Mouse (Mus musculus): ENCODE data around the gene Bri3. TPM values are rescaled to one million over a fixed set of nuclear protein-coding genes. Genes with fewer than 3 reads are reported as not detected.

Gene Bri3
- polyA plus RNA-seq, 1 experiment from 2014 or later, result 93.6 TPM

- no peak overlapping the region for H3K4me3 ChIP-seq (replicated peaks; ENCODE audit: low read length)
- H3K9me3 ChIP-seq (replicated peaks; ENCODE audit: control insufficient read depth, low read length), result no peaks in the 10 kb centered on the region
- peaks cover 21% of the 10 kb centered on the region for H3K4me1 ChIP-seq (ENCODE audit: control insufficient read depth, insufficient read depth, low read length)
- no peak for ATAC-seq (ENCODE audit: insufficient read depth, low FRiP score)
- no peaks in the 10 kb centered on the region for H3K36me3 ChIP-seq (ENCODE audit: control insufficient read depth, insufficient read depth, low read length)
- no peaks in the 10 kb centered on the region for H3K27me3 ChIP-seq (ENCODE audit: control insufficient read depth, insufficient read depth, low read length)
- no peak overlapping the region for H3K9ac ChIP-seq (ENCODE audit: low read length)
- 35% methylated on average over 11 of the region's 11 CpGs for WGBS
- H3K27ac ChIP-seq (ENCODE audit: low read length), result no peak overlapping the region
- H3K4me2 ChIP-seq (ENCODE audit: low read depth, low read length), result no peak overlapping the region
These were observed 18.0 kb upstream of the Bri3 start for GRCm38 (mm10) chr5:144226220-144226619.

- no peak for ATAC-seq (ENCODE audit: insufficient read depth, low FRiP score)
These were observed 14.0 kb upstream of the Bri3 start for GRCm38 (mm10) chr5:144230216-144230615.

GRCm38 (mm10) chr5:144231410-144231809, 12.8 kb upstream of the Bri3 start:
- H3K9me3 ChIP-seq (replicated peaks; ENCODE audit: control insufficient read depth, low read length), result 0 out of 2 replicates have a peak, but pooled peaks cover 3% of the 10 kb centered on the region
- H3K27me3 ChIP-seq (ENCODE audit: control insufficient read depth, insufficient read depth, low read length), result no peaks in the 10 kb centered on the region
- H3K4me1 ChIP-seq (ENCODE audit: control insufficient read depth, insufficient read depth, low read length), result no peaks in the 10 kb centered on the region
- 64% methylated on average over 1 of the region's 1 CpGs for WGBS
- ATAC-seq (ENCODE audit: insufficient read depth, low FRiP score), result no peak
- H3K27ac ChIP-seq (ENCODE audit: low read length), result no peak overlapping the region
- H3K9ac ChIP-seq (ENCODE audit: low read length), result no peak overlapping the region
- H3K36me3 ChIP-seq (ENCODE audit: control insufficient read depth, insufficient read depth, low read length), result no peaks in the 10 kb centered on the region
- no peak overlapping the region for H3K4me2 ChIP-seq (ENCODE audit: low read depth, low read length)
- no peak overlapping the region for H3K4me3 ChIP-seq (replicated peaks; ENCODE audit: low read length)

More at GRCm38 (mm10) chr5:144230216-144230615, 14.0 kb upstream of the Bri3 start:
- no peak overlapping the region for H3K27ac ChIP-seq (ENCODE audit: low read length)
- no peaks in the 10 kb centered on the region for H3K4me1 ChIP-seq (ENCODE audit: control insufficient read depth, insufficient read depth, low read length)
- no peak overlapping the region for H3K4me2 ChIP-seq (ENCODE audit: low read depth, low read length)
- H3K36me3 ChIP-seq (ENCODE audit: control insufficient read depth, insufficient read depth, low read length), result no peaks in the 10 kb centered on the region
- H3K27me3 ChIP-seq (ENCODE audit: control insufficient read depth, insufficient read depth, low read length), result no peaks in the 10 kb centered on the region
- WGBS, result 83% methylated on average over 7 of the region's 7 CpGs
- H3K4me3 ChIP-seq (replicated peaks; ENCODE audit: low read length), result no peak overlapping the region
- no peak overlapping the region for H3K9ac ChIP-seq (ENCODE audit: low read length)
- 0 out of 2 replicates have a peak, but pooled peaks cover 3% of the 10 kb centered on the region for H3K9me3 ChIP-seq (replicated peaks; ENCODE audit: control insufficient read depth, low read length)

GRCm38 (mm10) chr5:144232531-144232930, 11.7 kb upstream of the Bri3 start:
- 83% methylated on average over 5 of the region's 5 CpGs for WGBS
- Histone ChIP-seq H3K27ac (ENCODE audit: low read length) (no peak overlapping the region), H3K36me3 (ENCODE audit: control insufficient read depth, insufficient read depth, low read length) (no peaks in the 10 kb centered on the region), H3K9ac (ENCODE audit: low read length) (no peak overlapping the region), H3K4me3 (replicated peaks; ENCODE audit: low read length) (no peak overlapping the region), H3K4me1 (ENCODE audit: control insufficient read depth, insufficient read depth, low read length) (no peaks in the 10 kb centered on the region), H3K27me3 (ENCODE audit: control insufficient read depth, insufficient read depth, low read length) (no peaks in the 10 kb centered on the region), H3K9me3 (replicated peaks; ENCODE audit: control insufficient read depth, low read length) (0 out of 2 replicates have a peak, but pooled peaks cover 3% of the 10 kb centered on the region), H3K4me2 (ENCODE audit: low read depth, low read length) (no peak overlapping the region)
- ATAC-seq (ENCODE audit: insufficient read depth, low FRiP score), result no peak

GRCm38 (mm10) chr5:144234222-144234621, 10.0 kb upstream of the Bri3 start:
- 70% methylated on average over 6 of the region's 6 CpGs for WGBS
- Histone ChIP-seq H3K4me1 (ENCODE audit: control insufficient read depth, insufficient read depth, low read length) (no peaks in the 10 kb centered on the region), H3K36me3 (ENCODE audit: control insufficient read depth, insufficient read depth, low read length) (no peaks in the 10 kb centered on the region), H3K4me3 (replicated peaks; ENCODE audit: low read length) (no peak overlapping the region), H3K9me3 (replicated peaks; ENCODE audit: control insufficient read depth, low read length) (0 out of 2 replicates have a peak, but pooled peaks cover 3% of the 10 kb centered on the region), H3K27ac (ENCODE audit: low read length) (no peak overlapping the region), H3K9ac (ENCODE audit: low read length) (no peak overlapping the region), H3K4me2 (ENCODE audit: low read depth, low read length) (no peak overlapping the region), H3K27me3 (ENCODE audit: control insufficient read depth, insufficient read depth, low read length) (no peaks in the 10 kb centered on the region)
- ATAC-seq (ENCODE audit: insufficient read depth, low FRiP score), result no peak

GRCm38 (mm10) chr5:144234714-144235113, 9.5 kb upstream of the Bri3 start:
- no peaks in the 10 kb centered on the region for H3K4me1 ChIP-seq (ENCODE audit: control insufficient read depth, insufficient read depth, low read length)
- no peak overlapping the region for H3K27ac ChIP-seq (ENCODE audit: low read length)
- no peak overlapping the region for H3K4me2 ChIP-seq (ENCODE audit: low read depth, low read length)
- H3K27me3 ChIP-seq (ENCODE audit: control insufficient read depth, insufficient read depth, low read length), result no peaks in the 10 kb centered on the region
- ATAC-seq (ENCODE audit: insufficient read depth, low FRiP score), result no peak
- 79% methylated on average over 7 of the region's 7 CpGs for WGBS
- H3K4me3 ChIP-seq (replicated peaks; ENCODE audit: low read length), result no peak overlapping the region
- no peak overlapping the region for H3K9ac ChIP-seq (ENCODE audit: low read length)
- H3K36me3 ChIP-seq (ENCODE audit: control insufficient read depth, insufficient read depth, low read length), result no peaks in the 10 kb centered on the region
- H3K9me3 ChIP-seq (replicated peaks; ENCODE audit: control insufficient read depth, low read length), result 0 out of 2 replicates have a peak, but pooled peaks cover 3% of the 10 kb centered on the region

- ATAC-seq (ENCODE audit: insufficient read depth, low FRiP score), result no peak
- no peak overlapping the region for H3K27ac ChIP-seq (ENCODE audit: low read length)
- H3K27me3 ChIP-seq (ENCODE audit: control insufficient read depth, insufficient read depth, low read length), result no peaks in the 10 kb centered on the region
- no peak overlapping the region for H3K9ac ChIP-seq (ENCODE audit: low read length)
- H3K9me3 ChIP-seq (replicated peaks; ENCODE audit: control insufficient read depth, low read length), result 0 out of 2 replicates have a peak, but pooled peaks cover 3% of the 10 kb centered on the region
- 84% methylated on average over 1 of the region's 1 CpGs for WGBS
- H3K36me3 ChIP-seq (ENCODE audit: control insufficient read depth, insufficient read depth, low read length), result no peaks in the 10 kb centered on the region
- no peak overlapping the region for H3K4me3 ChIP-seq (replicated peaks; ENCODE audit: low read length)
- H3K4me1 ChIP-seq (ENCODE audit: control insufficient read depth, insufficient read depth, low read length), result no peaks in the 10 kb centered on the region
- H3K4me2 ChIP-seq (ENCODE audit: low read depth, low read length), result no peak overlapping the region
These were observed 5.3 kb upstream of the Bri3 start for GRCm38 (mm10) chr5:144238969-144239368.

- no peak overlapping the region for H3K9ac ChIP-seq (ENCODE audit: low read length)
- no peak overlapping the region for H3K27ac ChIP-seq (ENCODE audit: low read length)
- H3K4me2 ChIP-seq (ENCODE audit: low read depth, low read length), result no peak overlapping the region
- no peak for ATAC-seq (ENCODE audit: insufficient read depth, low FRiP score)
- no peak overlapping the region for H3K4me3 ChIP-seq (replicated peaks; ENCODE audit: low read length)
- no peaks in the 10 kb centered on the region for H3K36me3 ChIP-seq (ENCODE audit: control insufficient read depth, insufficient read depth, low read length)
- no peaks in the 10 kb centered on the region for H3K9me3 ChIP-seq (replicated peaks; ENCODE audit: control insufficient read depth, low read length)
- peaks cover 8% of the 10 kb centered on the region; the same call in 1 of the 2 replicates for H3K4me1 ChIP-seq (ENCODE audit: control insufficient read depth, insufficient read depth, low read length)
- H3K27me3 ChIP-seq (ENCODE audit: control insufficient read depth, insufficient read depth, low read length), result no peaks in the 10 kb centered on the region
- WGBS, result 77% methylated on average over 2 of the region's 2 CpGs
These were observed 1.4 kb downstream of the Bri3 start for GRCm38 (mm10) chr5:144245592-144245991.

GRCm38 (mm10) chr5:144246669-144247068, 2.4 kb downstream of the Bri3 start:
- Histone ChIP-seq H3K4me1 (ENCODE audit: control insufficient read depth, insufficient read depth, low read length) (peaks cover 8% of the 10 kb centered on the region; the same call in 1 of the 2 replicates), H3K4me3 (replicated peaks; ENCODE audit: low read length) (no peak overlapping the region), H3K36me3 (ENCODE audit: control insufficient read depth, insufficient read depth, low read length) (no peaks in the 10 kb centered on the region), H3K9ac (ENCODE audit: low read length) (no peak overlapping the region), H3K9me3 (replicated peaks; ENCODE audit: control insufficient read depth, low read length) (no peaks in the 10 kb centered on the region), H3K4me2 (ENCODE audit: low read depth, low read length) (peak overlapping the region; percentile 16), H3K27me3 (ENCODE audit: control insufficient read depth, insufficient read depth, low read length) (no peaks in the 10 kb centered on the region), H3K27ac (ENCODE audit: low read length) (peak overlapping the region; percentile 77)
- no peak for ATAC-seq (ENCODE audit: insufficient read depth, low FRiP score)
- WGBS, result 46% methylated on average over 7 of the region's 7 CpGs
